Mouse (Mus musculus): ENCODE data around the gene Lbr. TPM values are rescaled to one million over a fixed set of nuclear protein-coding genes. Genes with fewer than 3 reads are reported as not detected.
"Not testable (repeated sequence)": the region's sequence is repeated elsewhere in the genome, so short reads cannot be mapped to it uniquely, and the experiment has no call there.

Gene Lbr
- total and polyA plus RNA-seq, 3 experiments = 12.3 to 24.7 (median 23.6) TPM

- intact Hi-C loops (cut with DNase I) = loop anchor here (5.0 to 10.0 kb wide), 2 partner anchors 69 to 711 kb away; no protein-coding TSS in a partner anchor
- Histone ChIP-seq H3K36me3 (ENCODE audit: control insufficient read depth, insufficient read depth, low read length) (no peaks in the 10 kb centered on the region), H3K27me3 (ENCODE audit: control insufficient read depth, insufficient read depth, low read length) (no peaks in the 10 kb centered on the region), H3K9ac (ENCODE audit: low read depth, low read length) (no peak overlapping the region), H3K4me1 (ENCODE audit: control insufficient read depth, insufficient read depth, low read length) (peaks cover 1% of the 10 kb centered on the region), H3K27ac (peak overlapping the region; percentile 77), H3K79me2 (replicated peaks; ENCODE audit: control insufficient read depth, insufficient read depth, low read length) (no peaks in the 10 kb centered on the region), H3K4me3 (no peak overlapping the region)
- 13% methylated on average over 2 of the region's 2 CpGs for whole genome bisulfite sequencing
- no peak for TF ChIP-seq POLR2A (IDR thresholded peaks at IDR 0.05; ENCODE audit: insufficient read depth, low read depth, low read length)
- peak; percentile 86 for TF ChIP-seq EP300 (IDR thresholded peaks at IDR 0.05; ENCODE audit: insufficient read depth, low read depth, low read length)
- DNase-seq = peak; percentile 54 to 74
Observed at GRCm38 (mm10) chr1:181793541-181793940, 49.3 kb downstream of the Lbr start.

GRCm38 (mm10) chr1:181789952-181790351, 52.9 kb downstream of the Lbr start:
- 25% methylated on average over 6 of the region's 6 CpGs for WGBS
- TF ChIP-seq CTCF (IDR thresholded peaks at IDR 0.05) = no peak
- Histone ChIP-seq H3K27ac (peak overlapping the region; percentile 34; the same call in 1 of the 2 replicates), H3K4me3 (no peak overlapping the region), H3K36me3 (ENCODE audit: control insufficient read depth, insufficient read depth, low read length) (no peaks in the 10 kb centered on the region), H3K27me3 (ENCODE audit: control insufficient read depth, insufficient read depth, low read length) (no peaks in the 10 kb centered on the region), H3K4me1 (ENCODE audit: control insufficient read depth, insufficient read depth, low read length) (peaks cover 1% of the 10 kb centered on the region), H3K79me2 (replicated peaks; ENCODE audit: control insufficient read depth, insufficient read depth, low read length) (no peaks in the 10 kb centered on the region), H3K9ac (ENCODE audit: low read depth, low read length) (no peak overlapping the region)
- intact Hi-C loops (cut with DNase I) = loop anchor here (5.0 to 10.0 kb wide), 2 partner anchors 72 to 715 kb away; no protein-coding TSS in a partner anchor
- no peak for DNase-seq

- WGBS = 93% methylated on average over 11 of the region's 11 CpGs
- H3K27me3 ChIP-seq (ENCODE audit: control insufficient read depth, insufficient read depth, low read length); H3K9ac ChIP-seq (ENCODE audit: low read depth, low read length); H3K4me3 ChIP-seq; H3K36me3 ChIP-seq (ENCODE audit: control insufficient read depth, insufficient read depth, low read length); intact Hi-C loops (cut with DNase I); H3K27ac ChIP-seq; H3K79me2 ChIP-seq (replicated peaks; ENCODE audit: control insufficient read depth, insufficient read depth, low read length); DNase-seq; H3K4me1 ChIP-seq (ENCODE audit: control insufficient read depth, insufficient read depth, low read length): not testable (repeated sequence)
- TF ChIP-seq CTCF (IDR thresholded peaks at IDR 0.05) = peak; percentile 30
Observed at GRCm38 (mm10) chr1:181782600-181782999, 60.2 kb downstream of the Lbr start.

GRCm38 (mm10) chr1:181776541-181776940, 66.3 kb downstream of the Lbr start:
- no peak for DNase-seq
- TF ChIP-seq POLR2A (IDR thresholded peaks at IDR 0.05; ENCODE audit: insufficient read depth, low read depth, low read length) = no peak
- no peak for TF ChIP-seq CTCF (IDR thresholded peaks at IDR 0.05)
- TF ChIP-seq EP300 (IDR thresholded peaks at IDR 0.05; ENCODE audit: insufficient read depth, low read depth, low read length) = no peak
- intact Hi-C loops (cut with DNase I) = no loop called here

GRCm38 (mm10) chr1:181771871-181772270, 71.0 kb downstream of the Lbr start:
- no peak overlapping the region for H3K4me3 ChIP-seq
- WGBS = 91% methylated on average over 3 of the region's 3 CpGs
- H3K79me2 ChIP-seq (replicated peaks; ENCODE audit: control insufficient read depth, insufficient read depth, low read length) = no peaks in the 10 kb centered on the region
- no peaks in the 10 kb centered on the region for H3K36me3 ChIP-seq (ENCODE audit: control insufficient read depth, insufficient read depth, low read length)
- no peaks in the 10 kb centered on the region for H3K27me3 ChIP-seq (ENCODE audit: control insufficient read depth, insufficient read depth, low read length)
- no peak overlapping the region for H3K9ac ChIP-seq (ENCODE audit: low read depth, low read length)
- DNase-seq = no peak
- no peaks in the 10 kb centered on the region for H3K4me1 ChIP-seq (ENCODE audit: control insufficient read depth, insufficient read depth, low read length)
- intact Hi-C loops (cut with DNase I) = no loop called here
- TF ChIP-seq CTCF (IDR thresholded peaks at IDR 0.05) (no peak), EP300 (IDR thresholded peaks at IDR 0.05; ENCODE audit: insufficient read depth, low read depth, low read length) (no peak), POLR2A (IDR thresholded peaks at IDR 0.05; ENCODE audit: insufficient read depth, low read depth, low read length) (no peak)
- no peak overlapping the region for H3K27ac ChIP-seq

More at GRCm38 (mm10) chr1:181776541-181776940, 66.3 kb downstream of the Lbr start:
- Histone ChIP-seq H3K9ac (ENCODE audit: low read depth, low read length) (no peak overlapping the region), H3K4me1 (ENCODE audit: control insufficient read depth, insufficient read depth, low read length) (no peaks in the 10 kb centered on the region), H3K79me2 (replicated peaks; ENCODE audit: control insufficient read depth, insufficient read depth, low read length) (no peaks in the 10 kb centered on the region), H3K27me3 (ENCODE audit: control insufficient read depth, insufficient read depth, low read length) (no peaks in the 10 kb centered on the region), H3K4me3 (no peak overlapping the region), H3K27ac (no peak overlapping the region), H3K36me3 (ENCODE audit: control insufficient read depth, insufficient read depth, low read length) (no peaks in the 10 kb centered on the region)
- 63% methylated on average over 1 of the region's 1 CpGs for WGBS

- TF ChIP-seq EP300 (IDR thresholded peaks at IDR 0.05; ENCODE audit: insufficient read depth, low read depth, low read length) (no peak), CTCF (IDR thresholded peaks at IDR 0.05) (peak; percentile 59), POLR2A (IDR thresholded peaks at IDR 0.05; ENCODE audit: insufficient read depth, low read depth, low read length) (no peak)
- no peaks in the 10 kb centered on the region for H3K36me3 ChIP-seq (ENCODE audit: control insufficient read depth, insufficient read depth, low read length)
- no peak overlapping the region for H3K4me3 ChIP-seq
- H3K9ac ChIP-seq (ENCODE audit: low read depth, low read length) = no peak overlapping the region
- H3K27ac ChIP-seq = no peak overlapping the region
- no peak for DNase-seq
- no peaks in the 10 kb centered on the region for H3K79me2 ChIP-seq (replicated peaks; ENCODE audit: control insufficient read depth, insufficient read depth, low read length)
- intact Hi-C loops (cut with DNase I) = no loop called here
- no peaks in the 10 kb centered on the region for H3K27me3 ChIP-seq (ENCODE audit: control insufficient read depth, insufficient read depth, low read length)
- WGBS = 64% methylated on average over 14 of the region's 14 CpGs
- no peaks in the 10 kb centered on the region for H3K4me1 ChIP-seq (ENCODE audit: control insufficient read depth, insufficient read depth, low read length)
Observed at GRCm38 (mm10) chr1:181769392-181769791, 73.5 kb downstream of the Lbr start.

Other genes starting within 250 kb of the Lbr start
- gene Enah, start 176.9 kb upstream of the Lbr start, total RNA-seq (2021) = 100 to 1,000 TPM; 101 to 124 TPM
- 28.3 and 39.7 TPM in 2 replicates for gene Enah, start 176.9 kb upstream of the Lbr start, polyA plus RNA-seq (2012; rRNA removed)